Mouse (Mus musculus): ENCODE measurements at regions not wholly inside any gene's neighbourhood (a gene's known extent, or its start where the extent isn't known, plus 50 kb on each side); places are given as distances from the start of the nearest gene placed in this dataset.
A peak's percentile ranks its signal among the peaks of the same experiment; 100 is the strongest.

- H3K27ac ChIP-seq (ENCODE audit: low read length): no peak overlapping the region
- no peak for ATAC-seq (ENCODE audit: low read depth)
Observed at GRCm38 (mm10) chr13:56350705-56351400, 54.5 kb upstream of the Cxcl14 start.

GRCm38 (mm10) chr13:56351401-56351735 lies 55.0 kb upstream of the Cxcl14 start:
- Histone ChIP-seq H3K9me3 (replicated peaks; ENCODE audit: control insufficient read depth, low read length) (no peaks in the 10 kb centered on the region), H3K27me3 (ENCODE audit: control insufficient read depth, insufficient read depth, low read depth, low read length) (no peaks in the 10 kb centered on the region), H3K9ac (ENCODE audit: low read depth, low read length) (no peak overlapping the region), H3K4me1 (ENCODE audit: control insufficient read depth, low read depth, low read length) (no peaks in the 10 kb centered on the region; the same call in 1 of the 2 replicates), H3K27ac (ENCODE audit: low read length) (no peak overlapping the region), H3K4me2 (ENCODE audit: low read depth, low read length) (no peak overlapping the region), H3K36me3 (ENCODE audit: control insufficient read depth, insufficient read depth) (no peaks in the 10 kb centered on the region), H3K4me3 (ENCODE audit: low read depth, low read length) (no peak overlapping the region)
- ATAC-seq (ENCODE audit: low read depth): no peak
- 58% methylated on average over 5 of the region's 5 CpGs for WGBS (ENCODE audit: insufficient replicate concordance)

More at GRCm38 (mm10) chr13:56350705-56351400, 54.5 kb upstream of the Cxcl14 start:
- Histone ChIP-seq H3K9me3 (replicated peaks; ENCODE audit: control insufficient read depth, low read length) (no peaks in the 10 kb centered on the region), H3K4me2 (ENCODE audit: low read depth, low read length) (no peak overlapping the region), H3K4me3 (ENCODE audit: low read depth, low read length) (no peak overlapping the region), H3K36me3 (ENCODE audit: control insufficient read depth, insufficient read depth) (no peaks in the 10 kb centered on the region), H3K9ac (ENCODE audit: low read depth, low read length) (no peak overlapping the region), H3K4me1 (ENCODE audit: control insufficient read depth, low read depth, low read length) (no peaks in the 10 kb centered on the region; the same call in 1 of the 2 replicates), H3K27me3 (ENCODE audit: control insufficient read depth, insufficient read depth, low read depth, low read length) (no peaks in the 10 kb centered on the region)
- 59% methylated on average over 14 of the region's 14 CpGs for WGBS (ENCODE audit: insufficient replicate concordance)

- 55% methylated on average over 6 of the region's 6 CpGs for WGBS (ENCODE audit: insufficient replicate concordance)
- Histone ChIP-seq H3K4me3 (ENCODE audit: low read depth, low read length) (no peak overlapping the region), H3K4me2 (ENCODE audit: low read depth, low read length) (no peak overlapping the region), H3K36me3 (ENCODE audit: control insufficient read depth, insufficient read depth) (no peaks in the 10 kb centered on the region), H3K27ac (ENCODE audit: low read length) (no peak overlapping the region), H3K9me3 (replicated peaks; ENCODE audit: control insufficient read depth, low read length) (no peaks in the 10 kb centered on the region), H3K27me3 (ENCODE audit: control insufficient read depth, insufficient read depth, low read depth, low read length) (no peaks in the 10 kb centered on the region), H3K9ac (ENCODE audit: low read depth, low read length) (no peak overlapping the region), H3K4me1 (ENCODE audit: control insufficient read depth, low read depth, low read length) (no peaks in the 10 kb centered on the region; the same call in 1 of the 2 replicates)
- ATAC-seq (ENCODE audit: low read depth): no peak
Observed at GRCm38 (mm10) chr13:56352436-56352835, 56.1 kb upstream of the Cxcl14 start.

DNA sequence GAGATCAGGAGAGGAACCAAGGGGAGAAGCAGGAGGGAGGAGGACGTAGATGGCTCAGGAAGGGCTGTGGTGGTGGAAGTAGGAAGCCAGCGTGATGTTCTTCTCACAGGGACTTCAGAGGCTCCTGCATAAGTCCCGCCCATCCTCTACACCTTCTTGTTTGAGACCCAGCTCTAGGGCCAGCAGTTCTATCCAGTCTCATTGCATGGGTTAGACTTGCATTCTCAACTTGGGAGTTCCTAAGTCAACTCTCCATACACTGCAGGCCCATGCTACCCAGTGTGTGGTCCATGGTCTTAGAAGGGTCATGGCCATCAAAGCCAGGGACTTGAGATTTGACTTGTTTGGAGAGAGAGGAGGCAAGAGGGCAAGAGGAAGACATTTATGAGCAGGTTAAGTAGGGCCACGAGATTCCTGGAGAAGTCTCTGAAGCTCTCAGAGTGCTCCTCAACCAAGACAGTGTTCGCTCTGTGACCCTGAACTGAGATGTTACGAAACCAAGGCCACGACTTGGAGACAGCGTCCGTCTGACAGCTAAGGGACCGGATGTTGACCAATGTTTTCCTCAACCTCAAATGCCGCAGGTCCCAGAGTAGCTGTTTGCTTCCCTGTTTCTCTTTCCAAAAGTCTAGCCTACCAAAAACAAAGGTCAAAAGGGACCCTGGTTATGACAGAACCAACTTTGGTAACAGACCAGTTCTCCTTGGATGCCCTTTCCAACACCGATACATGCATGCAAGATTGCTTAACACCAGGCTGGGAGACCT lies 56.7 kb upstream of the Cxcl14 start:
- Histone ChIP-seq H3K4me3 (ENCODE audit: low read depth, low read length) (no peak overlapping the region), H3K36me3 (ENCODE audit: control insufficient read depth, insufficient read depth) (no peaks in the 10 kb centered on the region), H3K27me3 (ENCODE audit: control insufficient read depth, insufficient read depth, low read depth, low read length) (no peaks in the 10 kb centered on the region), H3K9ac (ENCODE audit: low read depth, low read length) (no peak overlapping the region), H3K4me1 (ENCODE audit: control insufficient read depth, low read depth, low read length) (no peaks in the 10 kb centered on the region; the same call in 1 of the 2 replicates), H3K9me3 (replicated peaks; ENCODE audit: control insufficient read depth, low read length) (no peaks in the 10 kb centered on the region), H3K27ac (ENCODE audit: low read length) (no peak overlapping the region), H3K4me2 (ENCODE audit: low read depth, low read length) (no peak overlapping the region)
- no peak for ATAC-seq (ENCODE audit: low read depth)
- WGBS (ENCODE audit: insufficient replicate concordance): 62% methylated on average over 12 of the region's 12 CpGs

DNA sequence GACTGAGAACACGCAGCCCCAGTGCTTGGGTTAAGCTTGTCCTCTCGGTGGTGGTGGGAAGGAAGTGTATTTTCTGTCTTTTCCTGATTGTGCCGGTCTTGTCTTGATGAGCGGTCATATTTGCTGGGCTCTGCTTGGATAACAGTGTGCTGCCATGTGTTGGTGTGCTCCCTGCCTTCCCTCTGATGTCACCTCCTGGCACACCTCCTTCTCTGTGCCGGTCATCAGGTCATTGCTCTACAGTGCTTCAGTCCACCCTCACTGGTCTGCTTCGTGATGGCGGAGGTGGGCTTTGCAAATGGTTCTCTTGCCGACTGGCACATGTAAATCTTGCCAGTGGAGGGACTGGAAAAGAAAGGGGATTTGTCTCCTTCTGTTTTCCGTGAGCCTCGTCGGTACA lies 57.6 kb upstream of the Cxcl14 start:
- Histone ChIP-seq H3K27me3 (ENCODE audit: control insufficient read depth, insufficient read depth, low read depth, low read length) (no peaks in the 10 kb centered on the region), H3K9me3 (replicated peaks; ENCODE audit: control insufficient read depth, low read length) (no peaks in the 10 kb centered on the region), H3K27ac (ENCODE audit: low read length) (no peak overlapping the region), H3K36me3 (ENCODE audit: control insufficient read depth, insufficient read depth) (no peaks in the 10 kb centered on the region), H3K4me3 (ENCODE audit: low read depth, low read length) (no peak overlapping the region), H3K4me1 (ENCODE audit: control insufficient read depth, low read depth, low read length) (no peaks in the 10 kb centered on the region; the same call in 1 of the 2 replicates), H3K4me2 (ENCODE audit: low read depth, low read length) (no peak overlapping the region), H3K9ac (ENCODE audit: low read depth, low read length) (no peak overlapping the region)
- 67% methylated on average over 11 of the region's 11 CpGs for WGBS (ENCODE audit: insufficient replicate concordance)
- ATAC-seq (ENCODE audit: low read depth): no peak

GRCm38 (mm10) chr13:56354630-56355029 lies 58.3 kb upstream of the Cxcl14 start:
- no peaks in the 10 kb centered on the region for H3K36me3 ChIP-seq (ENCODE audit: control insufficient read depth, insufficient read depth)
- H3K4me3 ChIP-seq (ENCODE audit: low read depth, low read length): no peak overlapping the region
- 49% methylated on average over 1 of the region's 1 CpGs for WGBS (ENCODE audit: insufficient replicate concordance)
- no peaks in the 10 kb centered on the region for H3K27me3 ChIP-seq (ENCODE audit: control insufficient read depth, insufficient read depth, low read depth, low read length)
- H3K4me1 ChIP-seq (ENCODE audit: control insufficient read depth, low read depth, low read length): no peaks in the 10 kb centered on the region; the same call in 1 of the 2 replicates
- H3K4me2 ChIP-seq (ENCODE audit: low read depth, low read length): no peak overlapping the region
- H3K9me3 ChIP-seq (replicated peaks; ENCODE audit: control insufficient read depth, low read length): no peaks in the 10 kb centered on the region
- H3K9ac ChIP-seq (ENCODE audit: low read depth, low read length): no peak overlapping the region
- ATAC-seq (ENCODE audit: low read depth): peak; percentile 68
- no peak overlapping the region for H3K27ac ChIP-seq (ENCODE audit: low read length)

DNA sequence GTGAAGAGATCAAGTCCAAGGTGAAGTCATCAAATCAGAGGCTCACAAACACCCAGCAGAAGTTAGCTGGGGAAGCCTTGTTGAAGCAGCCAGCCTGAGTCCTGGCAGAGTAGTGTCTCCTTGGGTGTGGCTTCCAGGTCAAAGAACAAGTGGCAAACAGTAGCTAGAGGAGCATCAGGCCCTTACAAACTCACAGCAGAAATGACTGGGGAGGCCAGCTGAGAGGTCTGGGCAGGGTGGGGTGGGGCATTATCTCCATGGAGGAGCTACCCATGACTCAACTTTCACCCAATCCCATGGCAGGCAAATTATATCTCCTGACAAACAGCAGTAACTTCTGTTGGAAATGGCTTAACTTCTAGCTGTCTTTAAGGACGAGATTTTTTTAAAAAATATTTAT lies 60.6 kb upstream of the Cxcl14 start:
- ATAC-seq (ENCODE audit: low read depth): no peak
- Histone ChIP-seq H3K4me3 (ENCODE audit: low read depth, low read length) (no peak overlapping the region), H3K9me3 (replicated peaks; ENCODE audit: control insufficient read depth, low read length) (no peaks in the 10 kb centered on the region), H3K36me3 (ENCODE audit: control insufficient read depth, insufficient read depth) (no peaks in the 10 kb centered on the region), H3K27ac (ENCODE audit: low read length) (no peak overlapping the region), H3K9ac (ENCODE audit: low read depth, low read length) (no peak overlapping the region), H3K27me3 (ENCODE audit: control insufficient read depth, insufficient read depth, low read depth, low read length) (no peaks in the 10 kb centered on the region), H3K4me1 (ENCODE audit: control insufficient read depth, low read depth, low read length) (no peaks in the 10 kb centered on the region; the same call in 1 of the 2 replicates), H3K4me2 (ENCODE audit: low read depth, low read length) (no peak overlapping the region)
- WGBS (ENCODE audit: insufficient replicate concordance): 20% methylated on average over 1 of the region's 1 CpGs

- no peak overlapping the region for H3K9ac ChIP-seq (ENCODE audit: low read depth, low read length)
- no peaks in the 10 kb centered on the region for H3K36me3 ChIP-seq (ENCODE audit: control insufficient read depth, insufficient read depth)
- no peaks in the 10 kb centered on the region for H3K27me3 ChIP-seq (ENCODE audit: control insufficient read depth, insufficient read depth, low read depth, low read length)
- 52% methylated on average over 3 of the region's 3 CpGs for WGBS (ENCODE audit: insufficient replicate concordance)
- no peak overlapping the region for H3K4me3 ChIP-seq (ENCODE audit: low read depth, low read length)
- no peaks in the 10 kb centered on the region for H3K9me3 ChIP-seq (replicated peaks; ENCODE audit: control insufficient read depth, low read length)
- ATAC-seq (ENCODE audit: low read depth): no peak
- no peak overlapping the region for H3K27ac ChIP-seq (ENCODE audit: low read length)
- no peak overlapping the region for H3K4me2 ChIP-seq (ENCODE audit: low read depth, low read length)
- H3K4me1 ChIP-seq (ENCODE audit: control insufficient read depth, low read depth, low read length): no peaks in the 10 kb centered on the region; the same call in 1 of the 2 replicates
Observed at GRCm38 (mm10) chr13:56357955-56358354, 61.6 kb upstream of the Cxcl14 start.

- H3K9me3 ChIP-seq (replicated peaks; ENCODE audit: control insufficient read depth, low read length): no peaks in the 10 kb centered on the region
- no peaks in the 10 kb centered on the region; the same call in 1 of the 2 replicates for H3K4me1 ChIP-seq (ENCODE audit: control insufficient read depth, low read depth, low read length)
- no peak overlapping the region for H3K9ac ChIP-seq (ENCODE audit: low read depth, low read length)
- H3K4me2 ChIP-seq (ENCODE audit: low read depth, low read length): no peak overlapping the region
- ATAC-seq (ENCODE audit: low read depth): no peak
- H3K4me3 ChIP-seq (ENCODE audit: low read depth, low read length): no peak overlapping the region
- no peaks in the 10 kb centered on the region for H3K27me3 ChIP-seq (ENCODE audit: control insufficient read depth, insufficient read depth, low read depth, low read length)
- H3K27ac ChIP-seq (ENCODE audit: low read length): no peak overlapping the region
- H3K36me3 ChIP-seq (ENCODE audit: control insufficient read depth, insufficient read depth): no peaks in the 10 kb centered on the region
- WGBS (ENCODE audit: insufficient replicate concordance): 46% methylated on average over 7 of the region's 7 CpGs
Observed at GRCm38 (mm10) chr13:56358827-56359226, 62.5 kb upstream of the Cxcl14 start.

Measured in liver, embryonic 16.5 days (tissue).